10 mouse cellular contexts compared by ENCODE assay signal in genomic region chr5:151135965-151136364, GRCm38 (mm10).
DNase-seq lines count a peak whose midpoint lies in the region; ATAC-seq lines count a peak whose summit lies in the region.
"Had no signal": no experiment of that assay in that cellular context is flagged by ENCODE, and none has a peak within 500 bp of the region (broad histone marks: within the 10 kb centered on the region; RNA-seq: fewer than 3 reads in every experiment).

No protein-coding gene starts in this region.

- H3K27me3 ChIP-seq in heart, embryonic 10.5 days (ENCODE audit: insufficient read depth, poor library complexity, severe bottlenecking) = no peaks in the 10 kb centered on the region
- H3K27me3 ChIP-seq in midbrain, embryonic 15.5 days (replicated peaks) = no peaks in the 10 kb centered on the region
- H3K27me3 ChIP-seq in midbrain, embryonic 10.5 days (ENCODE audit: low read depth, poor library complexity, severe bottlenecking) = no peaks in the 10 kb centered on the region
- H3K27me3 ChIP-seq in limb, embryonic 13.5 days = no peaks in the 10 kb centered on the region

- peaks cover 16% of the 10 kb centered on the region for H3K4me1 ChIP-seq in heart, embryonic 10.5 days
- no peaks in the 10 kb centered on the region for H3K4me1 ChIP-seq in midbrain, embryonic 15.5 days
- no peaks in the 10 kb centered on the region for H3K4me1 ChIP-seq in midbrain, embryonic 10.5 days
- peaks cover 25% of the 10 kb centered on the region for H3K4me1 ChIP-seq in limb, embryonic 13.5 days

- H3K4me2 ChIP-seq in midbrain, embryonic 15.5 days = no peak overlapping the region
- no peak overlapping the region for H3K4me2 ChIP-seq in limb, embryonic 13.5 days (replicated peaks)

- ATAC-seq in midbrain, embryonic 15.5 days (replicated peaks) = peak; percentile 48; the same call in 1 of the 2 replicates
- peak; percentile 44 for ATAC-seq in limb, embryonic 13.5 days (ENCODE audit: low FRiP score, low read depth)

- no peak overlapping the region for H3K9ac ChIP-seq in midbrain, embryonic 15.5 days
- H3K9ac ChIP-seq in limb, embryonic 13.5 days = no peak overlapping the region

- WGBS in heart, embryonic 10.5 days = 35% methylated on average over 6 of the region's 6 CpGs
- 72% methylated on average over 6 of the region's 6 CpGs for whole genome bisulfite sequencing in midbrain, embryonic 15.5 days
- 76% methylated on average over 6 of the region's 6 CpGs for WGBS in midbrain, embryonic 10.5 days
- 29% methylated on average over 6 of the region's 6 CpGs for WGBS in limb, embryonic 13.5 days

- no peaks in the 10 kb centered on the region for H3K9me3 ChIP-seq in heart, embryonic 10.5 days
- H3K9me3 ChIP-seq in midbrain, embryonic 15.5 days = no peaks in the 10 kb centered on the region
- 0 out of 2 replicates have a peak, but pooled peaks cover 3% of the 10 kb centered on the region for H3K9me3 ChIP-seq in midbrain, embryonic 10.5 days (replicated peaks)
- 0 out of 2 replicates have a peak, but pooled peaks cover 3% of the 10 kb centered on the region for H3K9me3 ChIP-seq in limb, embryonic 13.5 days

- no peak overlapping the region for H3K4me3 ChIP-seq in heart, embryonic 10.5 days
- H3K4me3 ChIP-seq in midbrain, embryonic 15.5 days = no peak overlapping the region
- H3K4me3 ChIP-seq in midbrain, embryonic 10.5 days = no peak overlapping the region
- no peak overlapping the region for H3K4me3 ChIP-seq in limb, embryonic 13.5 days
- H3K4me3 ChIP-seq: erythroblast, embryonic 14.5 days had no signal

- H3K36me3 ChIP-seq in heart, embryonic 10.5 days = no peaks in the 10 kb centered on the region
- no peaks in the 10 kb centered on the region for H3K36me3 ChIP-seq in midbrain, embryonic 15.5 days (replicated peaks)
- no peaks in the 10 kb centered on the region for H3K36me3 ChIP-seq in midbrain, embryonic 10.5 days
- no peaks in the 10 kb centered on the region for H3K36me3 ChIP-seq in limb, embryonic 13.5 days

- peak overlapping the region; percentile 3; the same call in 1 of the 2 replicates for H3K27ac ChIP-seq in heart, embryonic 10.5 days
- no peak overlapping the region for H3K27ac ChIP-seq in midbrain, embryonic 15.5 days
- H3K27ac ChIP-seq in midbrain, embryonic 10.5 days (replicated peaks) = no peak overlapping the region
- H3K27ac ChIP-seq in limb, embryonic 13.5 days = peak overlapping the region; percentile 40; the same call in 1 of the 2 replicates

- DNase-seq in heart, embryonic 10.5 days (ENCODE audit: low spot score) = no peak
- no peak for DNase-seq in heart, postnatal 4 days
- DNase-seq in midbrain, embryonic 10.5 days (ENCODE audit: low spot score) = no peak
- peak; percentile 46 for DNase-seq in telencephalon, adult 2 months (ENCODE audit: low read depth, low spot score)
- DNase-seq in cerebellum, adult 9-10 months = no peak
- no peak for DNase-seq in cerebellum, postnatal 14 days
- DNase-seq: adrenal gland, adult 8-10 months had no signal

Comparison
In these comparisons a context has a peak if more than half of its experiments do, and no peak if none do; other contexts are left out.
1. H3K27ac ChIP-seq: peak in heart, embryonic 10.5 days (single experiment) and limb, embryonic 13.5 days (single experiment); none in midbrain, embryonic 15.5 days (single experiment) and midbrain, embryonic 10.5 days (single experiment).